In genomic region chr2:102380581-102380980, GRCm38 (mm10) we compare ENCODE assay signal across 32 mouse cellular contexts.
"Had no signal": no experiment of that assay in that cellular context is flagged by ENCODE, and none has a peak within 500 bp of the region (broad histone marks: within the 10 kb centered on the region; RNA-seq: fewer than 3 reads in every experiment).

No protein-coding gene starts in this region.

- H3K27me3 ChIP-seq: limb, embryonic 12.5 days; limb, embryonic 13.5 days; limb, embryonic 15.5 days; liver, embryonic 13.5 days; liver, embryonic 15.5 days; lung, embryonic 15.5 days; megakaryocyte, embryonic 14.5 days; midbrain, embryonic 12.5 days; midbrain, embryonic 13.5 days; midbrain, embryonic 15.5 days; neural tube, embryonic 12.5 days; neural tube, embryonic 13.5 days had no signal

- H3K9ac ChIP-seq: limb, embryonic 12.5 days; limb, embryonic 13.5 days; limb, embryonic 15.5 days; liver, embryonic 13.5 days; liver, embryonic 14.5 days; liver, embryonic 15.5 days; liver, postnatal 0 days; lung, embryonic 14.5 days; lung, embryonic 15.5 days; midbrain, embryonic 12.5 days; midbrain, embryonic 13.5 days; midbrain, embryonic 15.5 days; neural tube, embryonic 12.5 days; neural tube, embryonic 13.5 days had no signal

- DNase-seq: left cerebral cortex, postnatal 4 days; liver; liver, embryonic 13.5 days; liver, postnatal 0 days; lung, adult 18-20 months; lung, adult 2 months; lung, embryonic 14.5 days; lung, postnatal 10 days; lung, postnatal 14 days; lung, postnatal 36 days; lung, postnatal 4 days; midbrain, embryonic 14.5 days had no signal

- H3K27ac ChIP-seq: limb, embryonic 10.5 days; limb, embryonic 12.5 days; limb, embryonic 13.5 days; limb, embryonic 15.5 days; liver, embryonic 13.5 days; liver, embryonic 14.5 days; liver, embryonic 15.5 days; lung, embryonic 15.5 days; macrophage; midbrain, embryonic 10.5 days; midbrain, embryonic 12.5 days; midbrain, embryonic 13.5 days; midbrain, embryonic 15.5 days; neural tube, embryonic 12.5 days; neural tube, embryonic 13.5 days had no signal

- H3K4me3 ChIP-seq: limb, embryonic 10.5 days; limb, embryonic 12.5 days; limb, embryonic 13.5 days; limb, embryonic 15.5 days; liver, embryonic 13.5 days; liver, embryonic 15.5 days; lung, embryonic 15.5 days; megakaryocyte, embryonic 14.5 days; midbrain, embryonic 10.5 days; midbrain, embryonic 12.5 days; midbrain, embryonic 13.5 days; midbrain, embryonic 15.5 days; myocyte; neural tube, embryonic 12.5 days; neural tube, embryonic 13.5 days had no signal

- H3K4me2 ChIP-seq: limb, embryonic 12.5 days; limb, embryonic 13.5 days; limb, embryonic 15.5 days; liver, embryonic 11.5 days; liver, embryonic 13.5 days; liver, embryonic 15.5 days; lung, embryonic 14.5 days; lung, embryonic 15.5 days; midbrain, embryonic 11.5 days; midbrain, embryonic 12.5 days; midbrain, embryonic 13.5 days; midbrain, embryonic 15.5 days; neural tube, embryonic 12.5 days; neural tube, embryonic 13.5 days had no signal

- ATAC-seq: liver, postnatal 0 days; lung, postnatal 0 days; midbrain, embryonic 13.5 days; midbrain, embryonic 15.5 days; midbrain, embryonic 16.5 days had no signal

- H3K9me3 ChIP-seq: limb, embryonic 10.5 days; limb, embryonic 15.5 days; liver, embryonic 13.5 days; liver, embryonic 15.5 days; lung, embryonic 15.5 days; megakaryocyte, embryonic 14.5 days; midbrain, embryonic 10.5 days; midbrain, embryonic 13.5 days; midbrain, embryonic 15.5 days; neural tube, embryonic 12.5 days; neural tube, embryonic 13.5 days had no signal
